In genomic region chr3:87274372-87274771, GRCm38 (mm10) we compare ENCODE assay signal across 17 mouse cellular contexts. TPM values are rescaled to one million over a fixed set of nuclear protein-coding genes. Genes with fewer than 3 reads are reported as not detected.
A peak's percentile ranks its signal among the peaks of the same experiment; 100 is the strongest.
DNase-seq lines count a peak whose midpoint lies in the region; TF ChIP-seq lines count a peak whose summit lies in the region.
"Had no signal": no experiment of that assay in that cellular context is flagged by ENCODE, and none has a peak within 500 bp of the region (broad histone marks: within the 10 kb centered on the region; RNA-seq: fewer than 3 reads in every experiment).

No protein-coding gene starts in this region.

- 31% methylated on average over 2 of the region's 2 CpGs for WGBS in lung, adult 2 months
- 0% methylated on average over 2 of the region's 2 CpGs for WGBS in macrophage (ENCODE audit: missing documents)
- 80% methylated on average over 2 of the region's 2 CpGs for WGBS in hindbrain, embryonic 10.5 days

- no peaks in the 10 kb centered on the region for H3K79me2 ChIP-seq in macrophage (ENCODE audit: inconsistent target)

- no peaks in the 10 kb centered on the region for H3K27me3 ChIP-seq in hindbrain, embryonic 10.5 days (ENCODE audit: insufficient read depth, poor library complexity, severe bottlenecking)
- H3K27me3 ChIP-seq: intestine, embryonic 15.5 days; kidney, embryonic 15.5 days; midbrain, embryonic 13.5 days; stomach, embryonic 15.5 days had no signal

- TF ChIP-seq POLR2A in lung, adult 2 months (IDR thresholded peaks at IDR 0.05; ENCODE audit: borderline replicate concordance, extremely low read depth, low read depth, low read length), result no peak

- no peaks in the 10 kb centered on the region for H3K4me1 ChIP-seq in lung, adult 2 months (ENCODE audit: control insufficient read depth, insufficient read depth, low read length)
- no peaks in the 10 kb centered on the region for H3K4me1 ChIP-seq in hindbrain, embryonic 10.5 days (replicated peaks)
- H3K4me1 ChIP-seq: heart, embryonic 10.5 days; intestine, embryonic 15.5 days; kidney, embryonic 15.5 days; midbrain, embryonic 13.5 days; stomach, embryonic 15.5 days had no signal

- H3K9me3 ChIP-seq in hindbrain, embryonic 10.5 days, result no peaks in the 10 kb centered on the region
- H3K9me3 ChIP-seq: heart, embryonic 10.5 days; intestine, embryonic 15.5 days; kidney, embryonic 15.5 days; midbrain, embryonic 13.5 days; stomach, embryonic 15.5 days had no signal

- no peak overlapping the region for H3K4me3 ChIP-seq in lung, adult 2 months (replicated peaks; ENCODE audit: extremely low read depth, low read depth, low read length)
- H3K4me3 ChIP-seq in macrophage (ENCODE audit: inconsistent target), result no peak overlapping the region
- H3K4me3 ChIP-seq in hindbrain, embryonic 10.5 days, result no peak overlapping the region
- H3K4me3 ChIP-seq: heart, embryonic 10.5 days; intestine, embryonic 15.5 days; kidney, embryonic 15.5 days; midbrain, embryonic 13.5 days; stomach, embryonic 15.5 days had no signal

- DNase-seq in lung, postnatal 25 days (ENCODE audit: low spot score), result peak; percentile 2
- DNase-seq in lung, adult 2 months, result no peak
- DNase-seq in T-cell, adult 2 months (ENCODE audit: low spot score), result peak; percentile 11
- no peak for DNase-seq in hindbrain, embryonic 10.5 days (ENCODE audit: low spot score)
- DNase-seq in frontal cortex, postnatal 25 days (ENCODE audit: low spot score in 2 of 2), result no peak
- no peak for DNase-seq in kidney, postnatal 25 days
- DNase-seq: adrenal gland, postnatal 36 days; cerebellum, postnatal 14 days; heart, postnatal 36 days; right cerebral cortex, postnatal 4 days; thymus, postnatal 36 days had no signal

- no peaks in the 10 kb centered on the region for H3K36me3 ChIP-seq in macrophage (ENCODE audit: inconsistent target)
- H3K36me3 ChIP-seq in hindbrain, embryonic 10.5 days, result no peaks in the 10 kb centered on the region
- H3K36me3 ChIP-seq: heart, embryonic 10.5 days; intestine, embryonic 15.5 days; kidney, embryonic 15.5 days; midbrain, embryonic 13.5 days; stomach, embryonic 15.5 days had no signal

- peak overlapping the region; percentile 71 for H3K27ac ChIP-seq in macrophage
- no peak overlapping the region for H3K27ac ChIP-seq in hindbrain, embryonic 10.5 days
- H3K27ac ChIP-seq: heart, embryonic 10.5 days; intestine, embryonic 15.5 days; kidney, embryonic 15.5 days; midbrain, embryonic 13.5 days; stomach, embryonic 15.5 days had no signal

- no peak for TF ChIP-seq CTCF in lung, adult 2 months (IDR thresholded peaks at IDR 0.05; ENCODE audit: insufficient read depth, low read length)

RNA-seq across cellular contexts. Expression of gene Fcrls, which starts 10.8 kb away (rescaled TPM):
- 4.3 and 5.3 TPM in 2 replicates for polyA plus RNA-seq in lung, adult 2 months (2012; rRNA removed)
- total RNA-seq in macrophage (2018; cell fraction: chromatin; rRNA removed), result 10 to 100 TPM in 7 of 26 experiments, 1 to 10 TPM in 18, under 1 TPM in 1; 0.84 to 29.3 (median 6.2) TPM
- 100 to 1,000 TPM in 10 of 26 experiments, 10 to 100 TPM in 16; 12.2 to 177 (median 58.4) TPM for total RNA-seq in macrophage (2018; cell fraction: cytosol; rRNA removed)
- total RNA-seq in macrophage (2018; cell fraction: nucleus; rRNA removed), result 100 to 1,000 TPM in 10 of 26 experiments, 10 to 100 TPM in 15, 1 to 10 TPM in 1; 7.9 to 184 (median 34.2) TPM
- polyA plus RNA-seq in macrophage (2018), result 116 to 293 TPM (median 116 TPM) in 3 replicates
- polyA plus RNA-seq in hindbrain, embryonic 10.5 days (2016; fragmentation: Nextera tagmentation; extraction: Ambion mirVana), result 3.8 and 7.7 TPM in 2 replicates

Comparison
In these comparisons a context has a peak if more than half of its experiments do, and no peak if none do; other contexts are left out.
1. DNase-seq: peak in lung, postnatal 25 days (single experiment) and T-cell, adult 2 months (single experiment); none in lung, adult 2 months (single experiment), hindbrain, embryonic 10.5 days (single experiment), frontal cortex, postnatal 25 days (0 of 2) and kidney, postnatal 25 days (0 of 2).
2. RNA of gene Fcrls, which starts 10.8 kb away (polyA plus RNA-seq): 116 to 293 TPM in macrophage; 3.8 to 7.7 TPM in hindbrain, embryonic 10.5 days and 4.3 to 5.3 TPM in lung, adult 2 months; every median in the first group is over 10 times any median in the second.